ENCODE assay signal across 8 mouse cellular contexts in the genomic region with DNA sequence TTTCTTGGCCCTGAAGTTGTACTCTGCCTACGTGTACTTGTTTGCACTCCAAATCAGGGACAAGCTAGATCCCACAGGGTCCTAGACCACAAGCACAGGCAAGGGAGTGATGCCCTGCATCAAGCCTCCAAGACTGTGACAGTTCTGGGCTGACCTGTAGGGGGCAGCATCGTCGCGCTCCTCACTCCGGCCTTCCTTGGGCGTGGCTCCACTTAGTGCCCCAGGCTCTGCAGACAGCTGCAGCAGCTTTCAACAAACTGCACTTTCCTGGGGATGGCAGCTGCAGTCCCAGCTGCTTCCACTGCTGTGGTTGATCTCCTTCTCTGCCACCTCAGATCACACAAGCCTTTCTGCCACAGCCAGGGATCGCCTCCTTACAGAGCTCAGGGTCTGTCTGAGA.
DNase-seq lines count a peak whose midpoint lies in the region; ATAC-seq and TF ChIP-seq lines count a peak whose summit lies in the region.

No protein-coding gene starts in this region.

- peaks cover 5% of the 10 kb centered on the region for H3K4me1 ChIP-seq in heart, embryonic 13.5 days
- no peaks in the 10 kb centered on the region for H3K4me1 ChIP-seq in kidney, postnatal 0 days (replicated peaks; ENCODE audit: insufficient read depth, low read length)
- no peaks in the 10 kb centered on the region for H3K4me1 ChIP-seq in liver, embryonic 13.5 days (replicated peaks)
- H3K4me1 ChIP-seq in stomach, embryonic 14.5 days (ENCODE audit: control insufficient read depth, insufficient read depth, low read length) = peaks cover 6% of the 10 kb centered on the region; the same call in 1 of the 2 replicates

- H3K4me2 ChIP-seq in heart, embryonic 13.5 days = no peak overlapping the region
- H3K4me2 ChIP-seq in kidney, postnatal 0 days (ENCODE audit: low read length) = no peak overlapping the region
- no peak overlapping the region for H3K4me2 ChIP-seq in liver, embryonic 13.5 days
- no peak overlapping the region for H3K4me2 ChIP-seq in stomach, embryonic 14.5 days (replicated peaks; ENCODE audit: low read depth, low read length)

- no peaks in the 10 kb centered on the region for H3K36me3 ChIP-seq in heart, embryonic 13.5 days
- H3K36me3 ChIP-seq in kidney, postnatal 0 days (ENCODE audit: insufficient read depth, low read length) = no peaks in the 10 kb centered on the region
- H3K36me3 ChIP-seq in liver, embryonic 13.5 days = no peaks in the 10 kb centered on the region
- no peaks in the 10 kb centered on the region for H3K36me3 ChIP-seq in stomach, embryonic 14.5 days (ENCODE audit: control insufficient read depth, insufficient read depth, low read length)

- 5% methylated on average over 7 of the region's 7 CpGs for WGBS in heart, embryonic 13.5 days
- 4% methylated on average over 7 of the region's 7 CpGs for WGBS in kidney, postnatal 0 days
- WGBS in liver, embryonic 13.5 days (ENCODE audit: insufficient replicate concordance) = 2% methylated on average over 7 of the region's 7 CpGs
- 2% methylated on average over 7 of the region's 7 CpGs for WGBS in stomach, embryonic 14.5 days

- H3K9ac ChIP-seq in heart, embryonic 13.5 days = no peak overlapping the region
- H3K9ac ChIP-seq in kidney, postnatal 0 days (ENCODE audit: low read depth, low read length) = no peak overlapping the region
- no peak overlapping the region for H3K9ac ChIP-seq in liver, embryonic 13.5 days
- no peak overlapping the region for H3K9ac ChIP-seq in stomach, embryonic 14.5 days (replicated peaks; ENCODE audit: low read depth, low read length)

- peak; percentile 86 for TF ChIP-seq CTCF in brain, embryonic 14.5 days (IDR thresholded peaks at IDR 0.05; ENCODE audit: borderline replicate concordance, extremely low read depth, insufficient read depth, insufficient read length)
- TF ChIP-seq CTCF in kidney, postnatal 0 days (IDR thresholded peaks at IDR 0.05; ENCODE audit: low read depth) = peak; percentile 87

- H3K9me3 ChIP-seq in heart, embryonic 13.5 days = no peaks in the 10 kb centered on the region
- no peaks in the 10 kb centered on the region for H3K9me3 ChIP-seq in kidney, postnatal 0 days (replicated peaks; ENCODE audit: low read length)
- H3K9me3 ChIP-seq in liver, embryonic 13.5 days (replicated peaks) = no peaks in the 10 kb centered on the region
- H3K9me3 ChIP-seq in stomach, embryonic 14.5 days (ENCODE audit: control insufficient read depth, low read depth, low read length) = no peaks in the 10 kb centered on the region

- TF ChIP-seq POLR2A in brain, embryonic 14.5 days (IDR thresholded peaks at IDR 0.05; ENCODE audit: borderline replicate concordance, extremely low read depth, insufficient read depth, insufficient read length, poor library complexity, severe bottlenecking) = no peak

- H3K27me3 ChIP-seq in heart, embryonic 13.5 days (replicated peaks) = no peaks in the 10 kb centered on the region
- H3K27me3 ChIP-seq in kidney, postnatal 0 days (ENCODE audit: insufficient read depth, low read length) = no peaks in the 10 kb centered on the region
- no peaks in the 10 kb centered on the region for H3K27me3 ChIP-seq in liver, embryonic 13.5 days
- no peaks in the 10 kb centered on the region for H3K27me3 ChIP-seq in stomach, embryonic 14.5 days (ENCODE audit: control insufficient read depth, insufficient read depth, low read length)

- peak; percentile 80 for ATAC-seq in erythroid progenitor cell, adult 5-6 weeks (replicated peaks; ENCODE audit: low FRiP score, poor library complexity, severe bottlenecking)
- peak; percentile 42; the same call in 1 of the 2 replicates for ATAC-seq in heart, embryonic 13.5 days (ENCODE audit: extremely low read depth, insufficient number of reproducible peaks, low FRiP score, low TSS enrichment)
- peak; percentile 40 for ATAC-seq in kidney, postnatal 0 days (replicated peaks; ENCODE audit: low FRiP score, low read depth)
- peak; percentile 57; the same call in 1 of the 2 replicates for ATAC-seq in liver, embryonic 13.5 days (ENCODE audit: low read depth)
- peak; percentile 82; the same call in 1 of the 2 replicates for ATAC-seq in stomach, embryonic 14.5 days (ENCODE audit: insufficient number of reproducible peaks, insufficient read depth, low FRiP score, low read depth)

- H3K4me3 ChIP-seq in heart, embryonic 13.5 days = no peak overlapping the region
- no peak overlapping the region for H3K4me3 ChIP-seq in kidney, postnatal 0 days (replicated peaks; ENCODE audit: low read depth, low read length)
- H3K4me3 ChIP-seq in liver, embryonic 13.5 days (replicated peaks) = no peak overlapping the region
- H3K4me3 ChIP-seq in stomach, embryonic 14.5 days (ENCODE audit: low read depth, low read length) = no peak overlapping the region

- DNase-seq in CD4-positive, CD25-positive, alpha-beta regulatory T cell, adult 2 months (ENCODE audit: low read depth, low spot score) = peak; percentile 86
- DNase-seq in brain, embryonic 14.5 days (ENCODE audit: low read depth) = peak; percentile 89
- DNase-seq in kidney, postnatal 0 days (ENCODE audit: low spot score) = peak; percentile 63
- DNase-seq in liver, embryonic 13.5 days = peak; percentile 47
- DNase-seq in neural tube, embryonic 10.5 days (ENCODE audit: extremely low spot score, low spot score) = peak; percentile 90

- H3K27ac ChIP-seq in heart, embryonic 13.5 days (replicated peaks) = no peak overlapping the region
- no peak overlapping the region for H3K27ac ChIP-seq in kidney, postnatal 0 days
- H3K27ac ChIP-seq in liver, embryonic 13.5 days = no peak overlapping the region
- H3K27ac ChIP-seq in stomach, embryonic 14.5 days (ENCODE audit: low read length) = no peak overlapping the region
